Mouse (Mus musculus) liver, embryonic 14.5 days (tissue): ENCODE measurements around the gene Ear6.

ENCODE experiments used
- CTCF ChIP-seq: IDR thresholded peaks from 2 replicates; pipeline ENCODE4 v1.5.1; 2016; ENCODE audit warnings: antibody characterized with exemption, low read depth, control low read depth
- EP300 ChIP-seq: IDR thresholded peaks from 2 replicates; pipeline ENCODE4 v1.6.1; 2016; ENCODE audit warnings: antibody characterized with exemption, low read depth

GRCm38 (mm10) chr14:51884031-51884544, 30.6 kb downstream of the Ear6 start:
- TF ChIP-seq EP300 (no peak), CTCF (no peak)
